Mouse (Mus musculus): ENCODE measurements at regions not wholly inside any gene's neighbourhood (a gene's known extent, or its start where the extent isn't known, plus 50 kb on each side); places are given as distances from the start of the nearest gene placed in this dataset.
"Not testable (repeated sequence)": the region's sequence is repeated elsewhere in the genome, so short reads cannot be mapped to it uniquely, and the experiment has no call there.

DNA sequence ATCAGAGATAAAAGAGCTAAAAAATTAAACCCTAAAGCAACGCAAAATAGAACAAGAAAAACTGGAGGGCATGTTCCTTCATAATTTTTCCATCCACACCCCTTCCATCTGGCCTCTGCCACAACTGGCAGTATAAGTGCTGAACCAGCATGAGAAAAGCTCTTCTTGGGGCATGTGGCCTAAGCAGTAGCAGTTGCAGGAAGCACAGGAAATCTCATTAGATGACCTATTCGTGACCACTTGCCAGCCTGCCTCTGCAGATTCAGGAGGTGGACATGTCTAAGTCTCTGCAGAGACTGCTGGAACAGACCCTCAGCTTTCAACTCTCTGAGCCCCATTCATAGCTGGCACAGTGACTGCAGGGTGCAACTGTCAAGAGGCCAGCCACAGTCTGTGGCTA lies 116.5 kb upstream of the Teddm2 start:
- no peak for DNase-seq (ENCODE audit: low spot score in 2 of 2)

DNA sequence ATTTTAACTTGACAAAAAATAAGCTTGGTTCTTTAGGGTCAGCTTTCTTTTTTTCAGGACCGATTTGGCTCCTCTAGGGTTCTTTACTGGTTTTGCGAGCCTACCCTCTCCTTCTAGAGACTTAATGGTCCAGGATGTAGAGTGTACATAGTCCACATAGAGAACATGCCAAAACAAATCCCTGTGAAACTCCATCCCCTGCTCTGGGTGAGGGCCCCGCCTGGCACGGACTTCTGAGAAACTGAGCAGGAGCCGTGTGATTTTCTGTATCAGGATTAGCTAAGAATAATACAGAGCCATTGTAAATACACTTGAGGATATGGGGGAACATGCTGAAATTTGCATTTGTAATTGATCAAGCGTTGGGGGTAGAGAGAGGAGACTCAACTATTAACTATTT lies 118.2 kb upstream of the Teddm2 start:
- DNase-seq (ENCODE audit: low spot score in 2 of 2), result no peak

- no peak for DNase-seq (ENCODE audit: low spot score in 2 of 2)
Measured at GRCm38 (mm10) chr1:154024301-154024700, 124.3 kb upstream of the Teddm2 start.

DNA sequence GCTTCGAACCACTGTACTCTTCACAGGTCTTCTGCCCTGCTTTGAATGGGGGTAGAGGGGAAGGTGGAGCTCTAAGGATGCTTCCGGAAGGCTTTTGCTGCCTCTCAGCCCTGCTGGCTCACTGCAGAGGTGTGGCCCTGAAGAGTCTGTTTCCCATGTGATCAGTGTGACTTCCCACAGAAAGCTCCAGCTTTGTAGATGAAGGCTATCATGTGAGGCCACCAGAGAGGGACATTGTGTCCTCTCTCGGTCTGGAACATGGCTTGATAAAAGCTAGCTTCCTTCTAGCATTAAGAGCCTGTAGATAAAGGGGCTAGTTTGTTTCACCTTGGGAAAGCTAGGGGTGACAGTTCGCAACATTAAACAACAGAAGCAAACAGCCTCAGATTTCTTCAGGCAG lies 127.3 kb upstream of the Teddm2 start:
- DNase-seq (ENCODE audit: low spot score in 2 of 2), result no peak

- DNase-seq (ENCODE audit: low spot score in 2 of 2), result no peak
Measured at GRCm38 (mm10) chr1:154029826-154030225, 129.8 kb upstream of the Teddm2 start.

DNA sequence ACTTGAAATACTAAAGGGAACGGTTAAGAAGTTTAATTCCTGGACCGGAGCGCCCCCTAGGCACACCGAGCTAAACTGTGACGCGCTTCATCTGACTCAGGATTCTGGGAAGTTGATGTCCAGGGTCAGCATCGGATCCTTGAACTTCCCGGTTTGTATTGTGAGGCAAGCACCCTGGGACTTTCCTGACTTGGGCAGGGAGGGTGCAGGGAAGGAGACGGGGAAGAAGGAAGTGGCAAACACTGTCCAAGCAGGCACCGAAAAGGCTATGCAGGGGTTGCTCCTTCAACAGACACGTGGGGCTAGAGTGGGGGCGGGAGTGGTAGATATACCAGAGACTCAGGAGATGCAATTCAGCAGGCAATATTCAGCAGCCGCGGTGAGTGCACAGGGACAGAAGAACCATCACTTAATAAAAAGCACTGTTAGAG lies 132.7 kb upstream of the Teddm2 start:
- peak; percentile 73 to 85 for DNase-seq (ENCODE audit: low spot score in 2 of 2)

DNA sequence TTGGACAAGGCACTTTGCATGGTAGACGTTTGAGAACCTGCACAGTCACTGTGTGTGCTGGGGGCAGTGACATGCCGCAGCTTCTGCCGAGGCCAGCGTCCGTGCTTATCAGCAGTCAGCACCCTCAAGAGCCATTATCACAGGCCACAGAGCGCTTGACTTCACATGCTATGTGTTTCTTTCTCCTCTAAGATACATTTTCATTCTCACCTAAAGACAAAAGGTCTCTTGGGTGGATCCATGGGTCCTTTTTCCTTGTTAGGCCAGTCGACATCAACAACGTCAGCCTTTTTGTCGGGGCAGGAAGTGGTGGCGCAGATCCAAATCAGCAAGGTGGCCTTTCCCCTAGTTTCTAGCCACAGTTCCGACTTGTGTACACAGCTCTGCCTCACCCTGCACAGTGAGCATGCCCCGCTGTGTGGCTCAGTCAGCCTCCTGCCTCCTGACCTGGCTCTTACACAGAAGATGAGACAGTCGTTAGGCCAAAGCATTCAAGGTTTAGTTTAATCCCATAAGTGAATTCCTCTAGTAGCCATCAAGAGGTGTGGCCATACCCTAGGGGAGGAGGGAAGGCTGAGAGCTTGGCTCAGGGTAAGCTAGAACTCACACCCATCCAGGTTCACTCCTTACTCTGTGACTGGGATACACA lies 134.1 kb upstream of the Teddm2 start:
- peak in 1 of 2 experiments; percentile 11 for DNase-seq (ENCODE audit: low spot score in 2 of 2)

DNA sequence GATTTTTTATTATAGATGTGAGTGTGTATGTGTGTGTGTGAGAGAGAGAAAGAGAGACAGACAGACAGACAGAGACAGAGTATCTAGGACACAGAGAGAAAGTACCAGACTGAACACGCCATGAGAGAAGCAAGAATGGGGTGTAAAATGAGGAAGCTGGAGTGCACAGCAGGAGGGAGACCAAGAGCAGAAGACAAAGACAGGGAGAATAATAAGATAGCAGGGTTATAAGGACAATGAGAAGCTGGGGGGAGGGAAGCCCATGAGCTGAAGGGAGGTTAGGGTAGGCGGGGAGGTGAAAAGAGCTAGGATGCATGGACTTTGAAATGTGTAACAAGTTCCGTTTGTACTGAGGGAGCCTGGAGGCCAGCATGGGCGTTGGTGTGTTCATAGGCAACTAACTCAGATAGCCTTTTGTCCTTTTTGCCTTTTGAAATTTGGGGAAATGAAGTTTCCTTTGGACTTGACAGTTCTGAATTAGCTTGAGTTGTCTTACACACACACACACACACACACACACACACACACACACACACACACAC lies 136.8 kb upstream of the Teddm2 start:
- DNase-seq (ENCODE audit: low spot score in 2 of 2), result no peak

DNA sequence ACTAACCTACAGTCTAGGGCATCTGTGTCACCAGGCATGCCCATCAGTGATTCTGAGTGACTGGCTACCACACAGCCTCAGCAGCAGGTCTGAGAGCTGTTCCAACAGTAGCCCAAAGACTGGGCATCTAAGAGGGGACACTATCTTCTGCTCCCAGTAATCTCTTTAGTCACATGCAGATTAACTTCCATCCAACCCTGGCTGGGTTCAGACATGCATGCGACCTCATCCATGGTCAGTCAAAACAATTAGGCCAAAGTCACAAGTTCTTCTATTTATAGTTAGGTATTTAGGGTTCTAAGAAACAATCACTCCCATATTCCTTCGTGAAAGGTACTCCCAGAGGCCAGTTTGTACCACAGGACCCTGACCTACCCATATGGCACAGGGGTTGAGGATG lies 138.2 kb upstream of the Teddm2 start:
- no peak for DNase-seq (ENCODE audit: low spot score in 2 of 2)

GRCm38 (mm10) chr1:154040907-154041306 lies 140.9 kb upstream of the Teddm2 start:
- DNase-seq (ENCODE audit: low spot score in 2 of 2), result no peak

DNA sequence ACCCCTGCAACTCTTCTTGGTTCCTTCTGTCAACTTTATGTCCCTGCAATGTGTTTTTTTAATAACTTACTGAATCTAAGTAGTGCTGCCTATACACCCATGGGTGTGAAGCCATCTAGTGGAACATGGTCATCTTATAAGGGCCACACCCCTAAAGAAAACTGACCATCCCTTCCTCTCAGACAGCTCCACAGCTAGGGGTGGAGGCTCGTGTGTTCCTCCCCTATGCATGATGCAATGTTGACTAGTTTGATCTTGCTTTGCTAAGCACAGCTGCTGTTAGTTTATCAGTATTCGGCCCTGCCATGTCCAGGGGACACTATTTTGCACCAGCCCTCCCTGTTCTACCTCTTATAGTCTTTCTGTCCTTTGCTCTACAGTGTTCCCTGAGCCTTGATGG lies 142.9 kb upstream of the Teddm2 start:
- no peak for DNase-seq (ENCODE audit: low spot score in 2 of 2)

DNA sequence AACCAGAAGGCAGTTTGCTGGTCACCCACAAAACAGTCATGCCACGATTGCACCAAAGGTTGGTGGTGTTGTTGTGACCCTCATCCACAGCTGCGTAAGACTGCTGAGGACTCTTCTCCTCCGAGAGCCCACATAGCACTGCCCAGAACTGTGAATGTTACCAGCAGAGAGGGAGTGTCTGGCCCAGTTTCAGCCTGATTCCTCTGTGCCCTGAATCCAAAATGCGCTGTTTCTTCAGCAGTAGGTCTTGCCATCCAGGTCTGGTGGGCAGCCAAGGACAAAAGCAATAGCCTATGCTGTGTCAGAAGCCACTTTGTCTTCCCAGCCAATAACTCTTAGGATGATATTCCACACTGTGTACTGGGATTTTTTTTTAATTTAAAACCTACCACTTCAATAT lies 144.7 kb upstream of the Teddm2 start:
- DNase-seq (ENCODE audit: low spot score in 2 of 2), result peak in 1 of 2 experiments; percentile 34

DNA sequence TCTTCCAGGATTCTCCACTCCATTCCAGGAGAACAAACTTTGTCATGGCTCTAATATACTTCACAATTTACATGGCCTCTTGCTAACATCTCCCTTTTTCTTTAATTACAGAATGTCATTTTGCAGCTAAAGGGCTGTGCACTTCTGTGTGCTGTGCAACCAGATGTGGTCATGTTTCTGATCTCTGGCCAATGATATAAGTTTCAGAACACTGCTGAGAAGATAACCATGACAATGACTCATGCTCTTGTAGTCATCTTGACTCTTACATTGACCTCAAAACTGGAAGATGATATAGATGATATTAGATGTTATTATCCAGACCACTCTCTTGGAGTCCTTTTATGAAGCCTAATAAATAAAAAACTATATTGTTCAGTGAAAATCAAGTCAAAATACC lies 145.9 kb upstream of the Teddm2 start:
- DNase-seq (ENCODE audit: low spot score in 2 of 2), result no peak

GRCm38 (mm10) chr1:154053641-154054040 lies 147.3 kb upstream of the Zfp648 start:
- no peak for DNase-seq (ENCODE audit: low spot score in 2 of 2)

DNA sequence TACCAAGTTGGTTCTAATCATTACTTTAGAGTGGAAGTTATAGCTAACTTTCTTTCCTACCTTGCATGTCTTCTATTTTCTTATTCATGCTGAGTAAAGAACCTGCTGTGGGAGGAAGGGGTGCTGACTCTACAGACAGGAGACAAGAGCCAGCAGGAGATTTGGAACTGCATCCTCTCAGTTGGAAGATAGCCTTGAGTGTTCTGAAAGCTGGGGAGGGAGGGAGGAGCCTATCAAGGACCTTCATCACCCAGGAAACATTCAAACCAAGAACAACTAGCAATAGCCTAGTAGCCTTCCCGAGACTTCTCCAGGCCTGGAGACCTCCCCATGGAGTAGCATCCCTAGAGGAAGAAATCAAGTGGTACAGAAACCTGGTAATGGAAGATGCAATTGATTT lies 146.1 kb upstream of the Zfp648 start:
- no peak for DNase-seq (ENCODE audit: low spot score in 2 of 2)

DNA sequence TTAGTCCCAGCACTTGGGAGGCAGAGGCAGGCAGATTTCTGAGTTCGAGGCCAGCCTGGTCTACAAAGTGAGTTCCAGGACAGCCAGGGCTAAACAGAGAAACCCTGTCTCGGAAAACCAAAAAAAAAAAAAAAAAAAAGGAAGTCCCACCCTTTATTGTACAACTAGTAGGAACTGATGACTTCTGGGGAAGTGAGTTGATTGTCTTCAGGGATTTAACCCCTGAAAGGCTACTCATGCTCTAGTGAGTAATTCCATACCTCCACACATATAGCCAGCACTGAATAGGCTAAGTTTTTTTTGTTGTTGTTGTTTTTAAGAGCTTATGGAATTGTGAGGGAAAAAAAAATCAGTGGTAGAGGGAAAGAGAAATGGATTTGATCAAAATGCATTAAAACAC lies 139.6 kb upstream of the Zfp648 start:
- not testable (repeated sequence) for DNase-seq (ENCODE audit: low spot score in 2 of 2)

GRCm38 (mm10) chr1:154061851-154062250 lies 139.1 kb upstream of the Zfp648 start:
- no peak for DNase-seq (ENCODE audit: low spot score in 2 of 2)

DNA sequence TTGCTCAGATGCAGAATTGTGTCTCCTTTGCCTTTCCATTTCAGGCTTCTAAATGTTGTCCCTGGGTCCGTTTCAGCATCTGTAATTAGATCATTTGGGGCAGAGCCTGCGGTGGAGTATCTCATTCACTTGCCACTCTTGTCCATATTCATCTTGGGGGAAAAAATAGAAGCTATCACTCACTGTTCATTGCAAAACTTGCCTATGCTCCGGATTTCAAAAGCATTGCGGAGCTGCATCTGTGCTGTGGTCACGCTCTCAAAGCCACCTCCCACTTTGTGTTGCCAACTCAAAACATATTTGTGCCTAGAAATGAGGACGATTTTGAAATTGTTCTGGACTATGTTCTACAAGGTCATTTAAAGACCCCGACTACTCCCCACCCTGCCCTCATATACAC lies 138.3 kb upstream of the Zfp648 start:
- no peak for DNase-seq (ENCODE audit: low spot score in 2 of 2)

DNA sequence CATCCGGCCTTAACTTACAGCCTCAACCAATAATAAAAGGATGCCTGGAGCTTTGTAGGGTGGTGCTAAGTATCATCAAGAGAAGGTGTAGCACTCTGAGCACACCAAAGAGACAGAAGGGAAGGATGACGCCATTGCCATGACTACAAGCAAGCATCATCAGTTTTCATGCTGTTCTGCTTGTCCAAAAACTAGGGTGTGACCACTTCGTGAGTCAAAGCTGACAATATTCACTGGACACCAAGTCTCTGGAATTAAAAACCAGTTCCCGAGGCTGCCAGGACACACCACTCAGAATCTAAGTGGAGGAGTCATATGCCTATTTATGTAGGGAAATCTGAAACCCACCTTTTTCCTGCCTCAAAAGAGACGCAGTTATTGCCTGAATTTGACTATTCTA lies 136.4 kb upstream of the Zfp648 start:
- no peak for DNase-seq (ENCODE audit: low spot score in 2 of 2)

- DNase-seq (ENCODE audit: low spot score in 2 of 2), result peak in 1 of 2 experiments; percentile 17
Measured at GRCm38 (mm10) chr1:154065336-154066329, 135.4 kb upstream of the Zfp648 start.

DNA sequence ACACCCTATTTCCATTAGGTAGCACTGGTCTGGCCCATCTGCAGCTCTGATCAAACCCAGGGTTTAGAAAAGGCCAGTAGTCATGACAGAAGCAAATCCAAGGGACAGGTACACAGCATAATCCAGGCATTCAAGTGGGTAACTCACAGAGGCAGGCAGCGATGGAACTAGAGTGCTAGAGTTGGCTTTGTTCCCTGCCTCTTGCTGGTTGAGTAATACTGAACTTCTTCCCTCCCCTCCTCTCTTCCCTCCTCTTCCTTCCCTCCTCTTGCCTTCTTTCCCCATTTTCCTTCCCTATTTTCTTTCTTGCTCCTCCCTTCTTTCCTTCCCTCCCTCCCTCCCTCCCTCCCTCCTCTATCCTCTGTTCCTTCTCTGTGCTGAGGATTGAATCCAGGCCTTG lies 133.1 kb upstream of the Zfp648 start:
- DNase-seq (ENCODE audit: low spot score in 2 of 2), result no peak

DNA sequence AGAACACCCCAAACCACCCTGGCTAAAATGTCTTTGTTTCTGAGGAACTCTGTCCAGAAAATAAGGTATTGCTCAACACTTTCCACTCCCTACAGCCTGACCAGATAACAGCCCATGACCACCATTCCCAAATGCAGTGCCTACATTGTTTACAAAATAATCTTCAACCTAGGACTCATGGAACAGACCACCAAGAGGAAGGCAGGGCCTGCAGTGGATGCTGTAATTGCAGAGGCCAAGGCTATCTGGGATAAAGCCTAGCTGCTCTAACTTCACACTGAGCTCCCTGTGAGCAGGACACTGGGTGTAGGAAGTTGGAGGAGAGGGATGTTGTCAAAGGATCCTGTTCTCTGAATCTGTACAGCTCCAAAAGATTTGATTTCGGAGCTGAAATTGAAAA lies 126.7 kb upstream of the Zfp648 start:
- DNase-seq (ENCODE audit: low spot score in 2 of 2), result no peak

Data from frontal cortex, postnatal 36 days (tissue).